In the genomic region with DNA sequence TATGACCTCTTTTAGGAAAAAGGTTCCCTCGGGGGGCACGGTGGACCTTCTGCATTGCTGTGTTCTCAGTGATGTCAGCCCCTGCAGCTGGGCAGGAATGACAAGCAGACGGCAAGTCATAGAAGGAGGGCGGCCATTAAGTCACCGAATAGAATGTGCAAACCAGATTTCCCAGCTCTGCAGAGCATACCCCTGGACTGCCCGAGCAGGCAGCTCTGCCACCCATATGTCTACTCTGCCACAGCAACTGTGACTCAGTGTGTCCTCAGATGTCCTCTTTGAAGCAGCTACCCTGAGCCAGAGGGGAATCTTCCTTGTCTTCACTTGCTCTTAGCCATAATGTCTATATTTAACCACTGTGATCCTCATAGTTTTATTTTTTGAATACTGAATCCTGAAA, we compare ENCODE assay signal across 31 mouse cellular contexts.
DNase-seq lines count a peak whose midpoint lies in the region; ATAC-seq and TF ChIP-seq lines count a peak whose summit lies in the region.
"Had no signal": no experiment of that assay in that cellular context is flagged by ENCODE, and none has a peak within 500 bp of the region (broad histone marks: within the 10 kb centered on the region; RNA-seq: fewer than 3 reads in every experiment).

No protein-coding gene starts in this region.

- no peaks in the 10 kb centered on the region for H3K27me3 ChIP-seq in forebrain, postnatal 0 days (ENCODE audit: insufficient read depth, low read length)
- H3K27me3 ChIP-seq in forebrain, embryonic 11.5 days (ENCODE audit: control insufficient read depth, insufficient read depth, low read length), result no peaks in the 10 kb centered on the region
- H3K27me3 ChIP-seq in heart, embryonic 10.5 days (ENCODE audit: insufficient read depth, poor library complexity, severe bottlenecking), result no peaks in the 10 kb centered on the region
- H3K27me3 ChIP-seq in heart, embryonic 12.5 days (replicated peaks), result no peaks in the 10 kb centered on the region
- H3K27me3 ChIP-seq: CH12.LX; embryonic facial prominence, embryonic 12.5 days; forebrain, embryonic 15.5 days; heart, embryonic 15.5 days; hindbrain, embryonic 12.5 days; liver, embryonic 12.5 days; neural tube, embryonic 12.5 days had no signal

- TF ChIP-seq POLR2A in olfactory bulb, adult 2 months (IDR thresholded peaks at IDR 0.05; ENCODE audit: insufficient read depth, low read depth, low read length), result no peak

- H3K9me3 ChIP-seq in forebrain, postnatal 0 days (ENCODE audit: low read length), result no peaks in the 10 kb centered on the region
- H3K9me3 ChIP-seq in forebrain, embryonic 11.5 days (ENCODE audit: control insufficient read depth, low read length), result no peaks in the 10 kb centered on the region
- H3K9me3 ChIP-seq in heart, embryonic 10.5 days, result no peaks in the 10 kb centered on the region
- H3K9me3 ChIP-seq in heart, embryonic 12.5 days (replicated peaks), result no peaks in the 10 kb centered on the region
- H3K9me3 ChIP-seq: embryonic facial prominence, embryonic 12.5 days; forebrain, embryonic 15.5 days; heart, embryonic 15.5 days; hindbrain, embryonic 12.5 days; liver, embryonic 12.5 days; neural tube, embryonic 12.5 days had no signal

- H3K4me1 ChIP-seq in forebrain, postnatal 0 days (ENCODE audit: insufficient read depth), result no peaks in the 10 kb centered on the region
- no peaks in the 10 kb centered on the region for H3K4me1 ChIP-seq in forebrain, embryonic 11.5 days (replicated peaks; ENCODE audit: control insufficient read depth, insufficient read depth, low read length)
- H3K4me1 ChIP-seq in heart, embryonic 10.5 days, result no peaks in the 10 kb centered on the region
- no peaks in the 10 kb centered on the region; the same call in 1 of the 2 replicates for H3K4me1 ChIP-seq in heart, embryonic 12.5 days (replicated peaks)
- peaks cover 8% of the 10 kb centered on the region for H3K4me1 ChIP-seq in olfactory bulb, adult 2 months (ENCODE audit: control insufficient read depth, insufficient read depth, low read length)
- H3K4me1 ChIP-seq: embryonic facial prominence, embryonic 12.5 days; forebrain, embryonic 15.5 days; hindbrain, embryonic 12.5 days; liver, embryonic 12.5 days; neural tube, embryonic 12.5 days had no signal

- H3K4me2 ChIP-seq in forebrain, postnatal 0 days (ENCODE audit: low read depth), result no peak overlapping the region
- no peak overlapping the region for H3K4me2 ChIP-seq in forebrain, embryonic 11.5 days (ENCODE audit: low read depth, low read length, severe bottlenecking)
- no peak overlapping the region for H3K4me2 ChIP-seq in heart, embryonic 12.5 days
- H3K4me2 ChIP-seq: embryonic facial prominence, embryonic 12.5 days; forebrain, embryonic 15.5 days; heart, embryonic 15.5 days; hindbrain, embryonic 12.5 days; liver, embryonic 12.5 days; midbrain, embryonic 11.5 days; neural tube, embryonic 12.5 days had no signal

- no peak overlapping the region for H3K4me3 ChIP-seq in forebrain, postnatal 0 days (ENCODE audit: low read depth, low read length)
- no peak overlapping the region for H3K4me3 ChIP-seq in forebrain, embryonic 11.5 days (ENCODE audit: low read depth, low read length)
- H3K4me3 ChIP-seq in heart, embryonic 10.5 days, result no peak overlapping the region
- H3K4me3 ChIP-seq in heart, embryonic 12.5 days, result no peak overlapping the region
- no peak overlapping the region for H3K4me3 ChIP-seq in olfactory bulb, adult 2 months (ENCODE audit: insufficient read depth, low read depth, low read length)
- H3K4me3 ChIP-seq: embryonic facial prominence, embryonic 12.5 days; forebrain, embryonic 15.5 days; heart, embryonic 15.5 days; hindbrain, embryonic 12.5 days; liver, embryonic 12.5 days; myocyte; neural tube, embryonic 12.5 days had no signal

- H3K9ac ChIP-seq in forebrain, postnatal 0 days, result no peak overlapping the region
- H3K9ac ChIP-seq in forebrain, embryonic 11.5 days (ENCODE audit: low read length), result no peak overlapping the region
- no peak overlapping the region for H3K9ac ChIP-seq in heart, embryonic 12.5 days
- H3K9ac ChIP-seq: embryonic facial prominence, embryonic 12.5 days; forebrain, embryonic 15.5 days; heart, embryonic 15.5 days; hindbrain, embryonic 12.5 days; liver, embryonic 12.5 days; liver, postnatal 0 days; neural tube, embryonic 12.5 days had no signal

- no peaks in the 10 kb centered on the region for H3K36me3 ChIP-seq in forebrain, postnatal 0 days (ENCODE audit: insufficient read depth)
- no peaks in the 10 kb centered on the region for H3K36me3 ChIP-seq in forebrain, embryonic 11.5 days (ENCODE audit: control insufficient read depth, insufficient read depth, low read length)
- H3K36me3 ChIP-seq in heart, embryonic 10.5 days, result peaks cover 3% of the 10 kb centered on the region; the same call in 1 of the 2 replicates
- peaks cover 9% of the 10 kb centered on the region; the same call in 1 of the 2 replicates for H3K36me3 ChIP-seq in heart, embryonic 12.5 days
- H3K36me3 ChIP-seq: embryonic facial prominence, embryonic 12.5 days; forebrain, embryonic 15.5 days; hindbrain, embryonic 12.5 days; liver, embryonic 12.5 days; neural tube, embryonic 12.5 days had no signal

- TF ChIP-seq CTCF in forebrain, postnatal 0 days (IDR thresholded peaks at IDR 0.05; ENCODE audit: low read depth), result no peak
- no peak for TF ChIP-seq CTCF in olfactory bulb, adult 2 months (IDR thresholded peaks at IDR 0.05; ENCODE audit: insufficient read depth, low read depth, low read length)

- ATAC-seq in forebrain, postnatal 0 days, result peak; percentile 79
- no peak for ATAC-seq in forebrain, embryonic 11.5 days (replicated peaks; ENCODE audit: low FRiP score)
- ATAC-seq in heart, embryonic 12.5 days (ENCODE audit: insufficient number of reproducible peaks, low FRiP score), result no peak
- ATAC-seq: activated CD4-positive, CD25-positive, alpha-beta regulatory T cell, adult 4 months; forebrain, embryonic 15.5 days; intestine, embryonic 16.5 days; liver, embryonic 12.5 days; liver, postnatal 0 days; midbrain, embryonic 16.5 days had no signal

- H3K27ac ChIP-seq in forebrain, postnatal 0 days (ENCODE audit: low read depth, low read length), result no peak overlapping the region
- H3K27ac ChIP-seq in forebrain, embryonic 11.5 days (ENCODE audit: low read depth, low read length), result no peak overlapping the region
- H3K27ac ChIP-seq in heart, embryonic 10.5 days, result no peak overlapping the region
- H3K27ac ChIP-seq in heart, embryonic 12.5 days (ENCODE audit: poor library complexity, severe bottlenecking), result no peak overlapping the region
- H3K27ac ChIP-seq in olfactory bulb, adult 2 months (ENCODE audit: insufficient read depth, low read depth, low read length), result peak overlapping the region; percentile 47
- H3K27ac ChIP-seq: embryonic facial prominence, embryonic 12.5 days; forebrain, embryonic 15.5 days; heart, embryonic 15.5 days; hindbrain, embryonic 12.5 days; kidney, postnatal 0 days; liver, embryonic 12.5 days; neural tube, embryonic 12.5 days had no signal

- no peak for DNase-seq in forebrain, postnatal 0 days
- DNase-seq in forebrain, embryonic 11.5 days (ENCODE audit: low spot score), result no peak
- peak; percentile 58 for DNase-seq in heart, embryonic 10.5 days (ENCODE audit: low spot score)
- peak; percentile 42 to 55 for DNase-seq in left cerebral cortex, adult 9 months (ENCODE audit: low spot score in 2 of 2)
- no peak for DNase-seq in left cerebral cortex, adult 11 months (ENCODE audit: low spot score)
- no peak for DNase-seq in cerebellum, adult 18-20 months
- DNase-seq: adrenal gland, adult 2 months; adrenal gland, postnatal 36 days; cerebellum, adult 9-10 months; cerebellum, postnatal 36 days; embryo, embryonic 11 days; heart, postnatal 36 days; kidney, adult 8-10 months; kidney, postnatal 4 days; liver, postnatal 0 days; lung, postnatal 36 days had no signal

- 78% methylated on average over 6 of the region's 6 CpGs for WGBS in forebrain, postnatal 0 days
- WGBS in forebrain, embryonic 11.5 days, result 91% methylated on average over 6 of the region's 6 CpGs
- WGBS in heart, embryonic 10.5 days, result 82% methylated on average over 6 of the region's 6 CpGs
- WGBS in heart, embryonic 12.5 days, result 84% methylated on average over 6 of the region's 6 CpGs
- 30% methylated on average over 6 of the region's 6 CpGs for WGBS in olfactory bulb, adult 2 months

Comparison
In these comparisons a context has a peak if more than half of its experiments do, and no peak if none do; other contexts are left out.
1. DNase-seq: peak in heart, embryonic 10.5 days (single experiment) and left cerebral cortex, adult 9 months (2 of 2); none in forebrain, postnatal 0 days (single experiment), forebrain, embryonic 11.5 days (single experiment), left cerebral cortex, adult 11 months (single experiment) and cerebellum, adult 18-20 months (0 of 2).